In the genomic region with DNA sequence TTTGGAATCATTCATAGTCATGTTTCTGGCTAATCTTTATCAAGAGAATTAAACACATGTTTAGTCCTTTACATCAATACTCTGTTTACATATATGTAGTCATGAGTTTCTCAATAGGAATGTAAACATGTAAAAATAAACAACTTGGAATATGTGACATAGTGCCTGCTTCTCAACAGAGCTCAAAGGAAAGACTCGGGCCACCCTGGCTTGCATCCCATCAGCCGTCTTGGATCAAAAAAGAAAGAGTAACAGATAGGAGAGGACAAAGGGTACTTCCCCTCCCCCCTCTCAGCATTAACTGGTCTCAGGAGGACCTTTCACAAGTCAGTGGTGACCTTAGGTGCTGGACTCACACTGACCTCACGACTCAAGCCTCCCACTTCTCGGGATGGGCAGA, we compare ENCODE assay signal across 22 mouse cellular contexts.
A peak's percentile ranks its signal among the peaks of the same experiment; 100 is the strongest.
DNase-seq lines count a peak whose midpoint lies in the region; ATAC-seq and TF ChIP-seq lines count a peak whose summit lies in the region.
"Had no signal": no experiment of that assay in that cellular context is flagged by ENCODE, and none has a peak within 500 bp of the region (broad histone marks: within the 10 kb centered on the region; RNA-seq: fewer than 3 reads in every experiment).

No protein-coding gene starts in this region.

- 30% methylated on average over 4 of the region's 4 CpGs for WGBS in lung, embryonic 14.5 days
- 54% methylated on average over 4 of the region's 4 CpGs for WGBS in lung, adult 2 months
- WGBS in lung, embryonic 15.5 days: 27% methylated on average over 4 of the region's 4 CpGs
- 35% methylated on average over 4 of the region's 4 CpGs for WGBS in lung, embryonic 16.5 days
- 37% methylated on average over 4 of the region's 4 CpGs for WGBS in lung, postnatal 0 days

- H3K27me3 ChIP-seq in lung, embryonic 14.5 days (ENCODE audit: insufficient read depth, low read length): no peaks in the 10 kb centered on the region
- H3K27me3 ChIP-seq in lung, embryonic 15.5 days: no peaks in the 10 kb centered on the region
- H3K27me3 ChIP-seq in lung, embryonic 16.5 days (ENCODE audit: control insufficient read depth, insufficient read depth, low read depth, low read length): no peaks in the 10 kb centered on the region
- no peaks in the 10 kb centered on the region for H3K27me3 ChIP-seq in lung, postnatal 0 days (replicated peaks; ENCODE audit: insufficient read depth, low read length)
- H3K27me3 ChIP-seq: CH12.LX, Patski had no signal

- no peaks in the 10 kb centered on the region for H3K36me3 ChIP-seq in lung, embryonic 14.5 days (ENCODE audit: insufficient read depth)
- H3K36me3 ChIP-seq in lung, embryonic 15.5 days: no peaks in the 10 kb centered on the region
- H3K36me3 ChIP-seq in lung, embryonic 16.5 days (ENCODE audit: control insufficient read depth, insufficient read depth, low read length): no peaks in the 10 kb centered on the region
- no peaks in the 10 kb centered on the region for H3K36me3 ChIP-seq in lung, postnatal 0 days (ENCODE audit: insufficient read depth, low read length)
- H3K36me3 ChIP-seq: G1E had no signal

- no peaks in the 10 kb centered on the region for H3K9me3 ChIP-seq in lung, embryonic 14.5 days (ENCODE audit: low read depth, low read length)
- H3K9me3 ChIP-seq in lung, embryonic 15.5 days: no peaks in the 10 kb centered on the region
- H3K9me3 ChIP-seq in lung, embryonic 16.5 days (ENCODE audit: control insufficient read depth, low read length): no peaks in the 10 kb centered on the region
- H3K9me3 ChIP-seq in lung, postnatal 0 days (ENCODE audit: low read length): no peaks in the 10 kb centered on the region

- peak; percentile 39 for ATAC-seq in lung, embryonic 14.5 days (ENCODE audit: insufficient read depth)
- peak; percentile 32; the same call in 1 of the 2 replicates for ATAC-seq in lung, embryonic 15.5 days (ENCODE audit: borderline replicate concordance, extremely low read depth, low FRiP score, low TSS enrichment)
- peak; percentile 63 for ATAC-seq in lung, embryonic 16.5 days (ENCODE audit: low read depth)
- peak; percentile 18; the same call in 1 of the 2 replicates for ATAC-seq in lung, postnatal 0 days
- ATAC-seq: activated CD4-positive, CD25-positive, alpha-beta regulatory T cell, adult 4 months; CD4-positive, CD25-positive, alpha-beta regulatory T cell, adult 4 months; Patski had no signal

- no peak for TF ChIP-seq POLR2A in lung, adult 2 months (IDR thresholded peaks at IDR 0.05; ENCODE audit: borderline replicate concordance, extremely low read depth, low read depth, low read length)

- no peak overlapping the region for H3K27ac ChIP-seq in lung, embryonic 14.5 days (ENCODE audit: low read depth)
- no peak overlapping the region for H3K27ac ChIP-seq in lung, embryonic 15.5 days
- H3K27ac ChIP-seq in lung, embryonic 16.5 days (ENCODE audit: low read length): no peak overlapping the region
- no peak overlapping the region for H3K27ac ChIP-seq in lung, postnatal 0 days (ENCODE audit: low read length)

- peak; percentile 67 for DNase-seq in lung, embryonic 14.5 days
- no peak for DNase-seq in lung, adult 2 months
- no peak for DNase-seq in lung, adult 18-20 months
- DNase-seq in lung, postnatal 25 days (ENCODE audit: low spot score): no peak
- peak; percentile 34 for DNase-seq in lung, postnatal 0 days (ENCODE audit: low spot score)
- no peak for DNase-seq in lung, postnatal 14 days
- DNase-seq: adrenal gland, adult 2 months; adrenal gland, adult 8-10 months; adrenal gland, postnatal 10 days; adrenal gland, postnatal 14 days; adrenal gland, postnatal 25 days; adrenal gland, postnatal 36 days; B cell, adult 2 months; cerebellum, adult 11 months; cerebellum, adult 11-12 months had no signal

- no peak overlapping the region for H3K4me3 ChIP-seq in lung, embryonic 14.5 days (ENCODE audit: low read depth, low read length)
- H3K4me3 ChIP-seq in lung, adult 2 months (replicated peaks; ENCODE audit: extremely low read depth, low read depth, low read length): no peak overlapping the region
- H3K4me3 ChIP-seq in lung, embryonic 15.5 days: no peak overlapping the region
- H3K4me3 ChIP-seq in lung, embryonic 16.5 days (ENCODE audit: low read length): no peak overlapping the region
- H3K4me3 ChIP-seq in lung, postnatal 0 days (ENCODE audit: low read depth, low read length): no peak overlapping the region

- peaks cover 7% of the 10 kb centered on the region; the same call in 1 of the 2 replicates for H3K4me1 ChIP-seq in lung, embryonic 14.5 days (ENCODE audit: insufficient read depth)
- peaks cover 2% of the 10 kb centered on the region; the same call in 1 of the 2 replicates for H3K4me1 ChIP-seq in lung, adult 2 months (ENCODE audit: control insufficient read depth, insufficient read depth, low read length)
- peaks cover 11% of the 10 kb centered on the region for H3K4me1 ChIP-seq in lung, embryonic 15.5 days
- H3K4me1 ChIP-seq in lung, embryonic 16.5 days (replicated peaks; ENCODE audit: control insufficient read depth, insufficient read depth, low read length): peaks cover 16% of the 10 kb centered on the region
- no peaks in the 10 kb centered on the region for H3K4me1 ChIP-seq in lung, postnatal 0 days (ENCODE audit: insufficient read depth, low read depth, low read length)

- no peak for TF ChIP-seq EP300 in lung, postnatal 0 days (IDR thresholded peaks at IDR 0.05)

- H3K4me2 ChIP-seq in lung, embryonic 14.5 days: no peak overlapping the region
- no peak overlapping the region for H3K4me2 ChIP-seq in lung, embryonic 15.5 days
- no peak overlapping the region for H3K4me2 ChIP-seq in lung, embryonic 16.5 days (ENCODE audit: low read depth, low read length)
- no peak overlapping the region for H3K4me2 ChIP-seq in lung, postnatal 0 days (replicated peaks; ENCODE audit: low read depth, low read length)

- no peak for TF ChIP-seq CTCF in lung, embryonic 14.5 days (IDR thresholded peaks at IDR 0.05; ENCODE audit: low read depth)
- TF ChIP-seq CTCF in lung, adult 2 months (IDR thresholded peaks at IDR 0.05; ENCODE audit: insufficient read depth, low read length): no peak
- no peak for TF ChIP-seq CTCF in lung, postnatal 0 days (IDR thresholded peaks at IDR 0.05)

- no peak overlapping the region for H3K9ac ChIP-seq in lung, embryonic 14.5 days
- no peak overlapping the region for H3K9ac ChIP-seq in lung, embryonic 15.5 days
- H3K9ac ChIP-seq in lung, embryonic 16.5 days (ENCODE audit: low read length): no peak overlapping the region
- no peak overlapping the region for H3K9ac ChIP-seq in lung, postnatal 0 days (replicated peaks; ENCODE audit: low read depth)

Comparison
In these comparisons a context has a peak if more than half of its experiments do, and no peak if none do; other contexts are left out.
1. DNase-seq: peak in lung, embryonic 14.5 days (single experiment) and lung, postnatal 0 days (single experiment); none in lung, adult 2 months (single experiment), lung, adult 18-20 months (0 of 2), lung, postnatal 25 days (single experiment) and lung, postnatal 14 days (single experiment).
2. Peak in every context shown above with its lines, with median percentiles within 50 percentile points of each other: ATAC-seq.